Mouse (Mus musculus): ENCODE data around the gene C1qtnf4. TPM values are rescaled to one million over a fixed set of nuclear protein-coding genes. Genes with fewer than 3 reads are reported as not detected.

The C1qtnf4 gene
- polyA plus RNA-seq, 1 experiment from 2014 or later: 4.4 TPM

GRCm38 (mm10) chr2:90911668-90912067, 26.0 kb downstream of the C1qtnf4 start:
- H3K9me3 ChIP-seq (replicated peaks): no peaks in the 10 kb centered on the region
- no peaks in the 10 kb centered on the region for H3K27me3 ChIP-seq
- H3K4me2 ChIP-seq: no peak overlapping the region
- no peak overlapping the region for H3K27ac ChIP-seq
- ATAC-seq (ENCODE audit: low read depth) (no peak), DNase-seq (no peak)
- H3K36me3 ChIP-seq: peaks cover 72% of the 10 kb centered on the region
- H3K9ac ChIP-seq: no peak overlapping the region
- H3K4me1 ChIP-seq (replicated peaks): peaks cover 34% of the 10 kb centered on the region
- no peak overlapping the region for H3K4me3 ChIP-seq (replicated peaks)
- WGBS (ENCODE audit: insufficient replicate concordance): 73% methylated on average over 1 of the region's 1 CpGs

DNA sequence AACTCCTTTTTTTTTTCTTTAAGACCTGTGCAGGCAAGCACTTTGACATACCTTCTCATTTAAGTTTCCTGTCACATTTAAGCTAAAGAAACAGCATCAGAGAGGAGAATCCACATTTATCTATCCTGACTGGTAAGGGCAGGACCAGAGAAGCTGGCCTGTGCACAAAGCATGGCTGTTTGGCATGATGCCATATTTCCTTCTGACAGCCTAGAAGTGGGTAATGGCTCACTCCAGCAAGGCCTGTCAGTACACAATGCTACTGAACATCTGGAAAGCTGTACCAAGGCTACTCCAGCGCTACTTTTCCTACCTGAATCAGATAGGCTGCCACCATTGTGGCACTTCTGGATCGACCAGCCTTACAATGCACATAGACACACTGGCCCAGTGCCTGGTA, 28.0 kb downstream of the C1qtnf4 start:
- H3K27me3 ChIP-seq: no peaks in the 10 kb centered on the region
- ATAC-seq (ENCODE audit: low read depth) (no peak), DNase-seq (no peak)
- H3K4me1 ChIP-seq (replicated peaks): peaks cover 40% of the 10 kb centered on the region
- H3K4me2 ChIP-seq: no peak overlapping the region
- H3K36me3 ChIP-seq: peaks cover 59% of the 10 kb centered on the region
- H3K27ac ChIP-seq: no peak overlapping the region
- H3K4me3 ChIP-seq (replicated peaks): no peak overlapping the region
- WGBS (ENCODE audit: insufficient replicate concordance): 85% methylated on average over 2 of the region's 2 CpGs
- 0 out of 2 replicates have a peak overlapping the region, but pooled peaks have one; percentile 39 for H3K9ac ChIP-seq
- H3K9me3 ChIP-seq (replicated peaks): no peaks in the 10 kb centered on the region

GRCm38 (mm10) chr2:90915516-90915915, 29.9 kb downstream of the C1qtnf4 start:
- ATAC-seq (ENCODE audit: low read depth) (no peak), DNase-seq (no peak)
- no peaks in the 10 kb centered on the region for H3K9me3 ChIP-seq (replicated peaks)
- H3K27ac ChIP-seq: peak overlapping the region; percentile 48; the same call in 1 of the 2 replicates
- no peak overlapping the region for H3K4me3 ChIP-seq (replicated peaks)
- peaks cover 40% of the 10 kb centered on the region for H3K36me3 ChIP-seq
- peak overlapping the region; percentile 89; the same call in 1 of the 2 replicates for H3K9ac ChIP-seq
- 59% methylated on average over 1 of the region's 1 CpGs for WGBS (ENCODE audit: insufficient replicate concordance)
- H3K4me1 ChIP-seq (replicated peaks): peaks cover 41% of the 10 kb centered on the region
- H3K4me2 ChIP-seq: peak overlapping the region; percentile 92
- H3K27me3 ChIP-seq: no peaks in the 10 kb centered on the region

GRCm38 (mm10) chr2:90916560-90917232, 31.0 kb downstream of the C1qtnf4 start:
- H3K4me2 ChIP-seq: peak overlapping the region; percentile 92
- peaks cover 29% of the 10 kb centered on the region for H3K36me3 ChIP-seq
- WGBS (ENCODE audit: insufficient replicate concordance): 23% methylated on average over 7 of the region's 7 CpGs
- H3K27ac ChIP-seq: peak overlapping the region; percentile 88
- ATAC-seq (ENCODE audit: low read depth) (0 out of 2 replicates have a peak, but pooled peaks have one; percentile 0), DNase-seq (no peak)
- no peaks in the 10 kb centered on the region for H3K27me3 ChIP-seq
- H3K9ac ChIP-seq: peak overlapping the region; percentile 89
- H3K4me3 ChIP-seq (replicated peaks): peak overlapping the region; percentile 74
- peaks cover 41% of the 10 kb centered on the region for H3K4me1 ChIP-seq (replicated peaks)
- no peaks in the 10 kb centered on the region for H3K9me3 ChIP-seq (replicated peaks)

- Histone ChIP-seq H3K27ac (peak overlapping the region; percentile 88), H3K27me3 (no peaks in the 10 kb centered on the region), H3K9me3 (replicated peaks) (no peaks in the 10 kb centered on the region), H3K9ac (peak overlapping the region; percentile 89), H3K4me1 (replicated peaks) (peaks cover 41% of the 10 kb centered on the region), H3K4me2 (peak overlapping the region; percentile 92), H3K4me3 (replicated peaks) (peak overlapping the region; percentile 74), H3K36me3 (peaks cover 24% of the 10 kb centered on the region)
- DNase-seq (peak; percentile 64), ATAC-seq (ENCODE audit: low read depth) (peak; percentile 91)
- under 1% methylated on average over 73 of the region's 73 CpGs for whole genome bisulfite sequencing (ENCODE audit: insufficient replicate concordance)
These were observed 31.8 kb downstream of the C1qtnf4 start for GRCm38 (mm10) chr2:90917233-90917998.

DNA sequence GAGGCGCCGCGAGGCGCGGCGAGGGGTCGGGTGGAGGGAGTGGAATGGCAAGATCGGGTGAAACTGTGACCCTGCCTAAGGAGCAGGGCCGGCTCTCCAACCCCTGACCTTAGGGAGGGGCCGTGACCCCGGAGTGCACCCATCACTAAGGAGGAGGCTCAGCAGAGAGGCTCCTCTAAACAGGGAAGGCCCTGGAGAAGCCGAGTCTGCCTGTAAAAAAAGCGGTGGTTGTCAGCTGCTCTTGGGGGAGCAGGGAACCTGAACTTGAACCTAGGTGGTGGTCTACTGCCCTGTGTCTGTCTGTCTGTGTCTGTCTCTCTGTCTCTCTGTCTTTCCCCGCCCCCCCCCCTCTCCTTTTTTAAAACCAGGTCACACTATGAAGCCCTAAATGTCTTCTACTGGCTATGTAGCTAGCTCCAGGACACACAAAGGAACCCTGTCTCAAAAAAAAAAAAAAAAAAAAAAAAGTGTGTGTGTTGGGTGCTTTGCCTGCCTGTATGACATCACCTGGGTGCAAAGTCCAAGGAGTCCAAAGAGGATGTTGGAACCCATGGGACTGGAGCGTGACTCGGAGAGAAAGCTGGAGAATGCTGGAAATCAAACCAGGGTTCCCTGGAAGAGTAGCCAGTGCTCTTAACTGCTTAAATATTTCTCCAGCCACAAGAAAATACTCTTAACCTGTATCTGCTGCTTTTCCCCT, 32.5 kb downstream of the C1qtnf4 start:
- peak overlapping the region; percentile 88 for H3K27ac ChIP-seq
- peak overlapping the region; percentile 89 for H3K9ac ChIP-seq
- ATAC-seq (ENCODE audit: low read depth) (peak; percentile 77), DNase-seq (no peak)
- H3K4me1 ChIP-seq (replicated peaks): peaks cover 41% of the 10 kb centered on the region
- H3K4me3 ChIP-seq (replicated peaks): peak overlapping the region; percentile 74
- no peaks in the 10 kb centered on the region for H3K9me3 ChIP-seq (replicated peaks)
- 11% methylated on average over 16 of the region's 16 CpGs for WGBS (ENCODE audit: insufficient replicate concordance)
- no peaks in the 10 kb centered on the region for H3K27me3 ChIP-seq
- H3K36me3 ChIP-seq: peaks cover 18% of the 10 kb centered on the region
- H3K4me2 ChIP-seq: peak overlapping the region; percentile 92

- Histone ChIP-seq H3K9ac (no peak overlapping the region), H3K27me3 (no peaks in the 10 kb centered on the region), H3K9me3 (replicated peaks) (no peaks in the 10 kb centered on the region), H3K27ac (no peak overlapping the region), H3K4me2 (no peak overlapping the region), H3K4me3 (replicated peaks) (no peak overlapping the region), H3K4me1 (replicated peaks) (peaks cover 22% of the 10 kb centered on the region), H3K36me3 (no peaks in the 10 kb centered on the region)
- WGBS (ENCODE audit: insufficient replicate concordance): 68% methylated on average over 1 of the region's 1 CpGs
- ATAC-seq (ENCODE audit: low read depth) (no peak), DNase-seq (no peak)
These were observed 35.5 kb downstream of the C1qtnf4 start for GRCm38 (mm10) chr2:90921178-90921577.

DNA sequence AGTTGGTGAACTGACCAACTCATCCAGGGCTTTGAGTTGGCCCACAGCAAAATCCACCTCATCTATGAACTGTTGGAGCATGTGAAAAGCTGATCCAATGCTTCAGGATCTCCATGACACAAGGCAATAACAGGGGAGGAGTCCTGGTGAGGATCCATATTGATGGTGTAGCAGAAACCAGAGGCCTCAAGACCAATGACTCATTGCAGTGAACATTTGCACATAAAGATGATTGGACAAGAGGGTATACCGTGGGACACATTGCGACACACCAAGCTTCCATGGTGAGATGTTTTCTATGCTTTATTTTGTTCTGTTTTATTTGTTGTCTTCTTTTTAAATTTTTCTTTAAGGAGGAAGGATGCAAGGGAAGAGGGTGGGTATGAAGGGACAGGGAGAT, 37.0 kb downstream of the C1qtnf4 start:
- DNase-seq (no peak), ATAC-seq (ENCODE audit: low read depth) (no peak)
- no peaks in the 10 kb centered on the region for H3K36me3 ChIP-seq
- H3K27ac ChIP-seq: no peak overlapping the region
- no peak overlapping the region for H3K4me2 ChIP-seq
- H3K4me3 ChIP-seq (replicated peaks): no peak overlapping the region
- peaks cover 10% of the 10 kb centered on the region for H3K4me1 ChIP-seq (replicated peaks)
- H3K27me3 ChIP-seq: no peaks in the 10 kb centered on the region
- 83% methylated on average over 2 of the region's 2 CpGs for WGBS (ENCODE audit: insufficient replicate concordance)
- H3K9me3 ChIP-seq (replicated peaks): no peaks in the 10 kb centered on the region
- no peak overlapping the region for H3K9ac ChIP-seq

GRCm38 (mm10) chr2:90928566-90928965, 42.9 kb downstream of the C1qtnf4 start:
- ATAC-seq (ENCODE audit: low read depth) (no peak), DNase-seq (no peak)
- H3K27ac ChIP-seq: no peak overlapping the region
- WGBS (ENCODE audit: insufficient replicate concordance): 75% methylated on average over 13 of the region's 13 CpGs
- H3K4me3 ChIP-seq (replicated peaks): no peak overlapping the region
- H3K4me2 ChIP-seq: no peak overlapping the region
- no peaks in the 10 kb centered on the region for H3K36me3 ChIP-seq
- H3K9me3 ChIP-seq (replicated peaks): no peaks in the 10 kb centered on the region
- no peak overlapping the region for H3K9ac ChIP-seq
- peaks cover 14% of the 10 kb centered on the region; the same call in 1 of the 2 replicates for H3K27me3 ChIP-seq
- H3K4me1 ChIP-seq (replicated peaks): no peaks in the 10 kb centered on the region

- Histone ChIP-seq H3K4me2 (peak overlapping the region; percentile 29; the same call in 1 of the 2 replicates), H3K27ac (peak overlapping the region; percentile 49), H3K27me3 (peaks cover 14% of the 10 kb centered on the region; the same call in 1 of the 2 replicates), H3K36me3 (no peaks in the 10 kb centered on the region), H3K9ac (no peak overlapping the region), H3K4me1 (replicated peaks) (no peaks in the 10 kb centered on the region), H3K9me3 (replicated peaks) (no peaks in the 10 kb centered on the region), H3K4me3 (replicated peaks) (no peak overlapping the region)
- ATAC-seq (ENCODE audit: low read depth) (peak; percentile 84), DNase-seq (no peak)
- WGBS (ENCODE audit: insufficient replicate concordance): 55% methylated on average over 8 of the region's 8 CpGs
These were observed 46.2 kb downstream of the C1qtnf4 start for GRCm38 (mm10) chr2:90931829-90932228.

DNA sequence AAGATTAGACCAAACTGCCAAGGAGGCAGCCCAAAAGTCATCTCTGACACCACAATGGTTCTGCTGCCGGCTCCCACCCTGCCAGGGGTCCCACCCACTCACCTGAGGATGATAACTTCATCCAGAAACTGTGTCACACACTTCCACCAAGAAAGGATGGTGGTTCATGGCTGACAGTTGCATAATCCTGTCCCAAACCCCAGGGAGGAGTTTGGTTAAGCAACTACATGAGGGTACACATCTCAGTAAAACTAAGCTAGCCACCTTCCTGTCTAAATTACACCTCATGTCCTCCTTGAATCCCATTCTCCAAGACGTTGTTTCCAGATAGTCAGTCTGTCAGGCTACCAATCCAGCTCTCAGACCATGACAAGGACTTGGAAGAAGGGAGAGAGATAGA, 46.6 kb downstream of the C1qtnf4 start:
- peak overlapping the region; percentile 29; the same call in 1 of the 2 replicates for H3K27ac ChIP-seq
- 36% methylated on average over 2 of the region's 2 CpGs for WGBS (ENCODE audit: insufficient replicate concordance)
- H3K9me3 ChIP-seq (replicated peaks): no peaks in the 10 kb centered on the region
- peak overlapping the region; percentile 29; the same call in 1 of the 2 replicates for H3K4me2 ChIP-seq
- H3K36me3 ChIP-seq: no peaks in the 10 kb centered on the region
- peaks cover 14% of the 10 kb centered on the region; the same call in 1 of the 2 replicates for H3K27me3 ChIP-seq
- H3K9ac ChIP-seq: no peak overlapping the region
- DNase-seq (no peak), ATAC-seq (ENCODE audit: low read depth) (0 out of 2 replicates have a peak, but pooled peaks have one; percentile 21)
- H3K4me3 ChIP-seq (replicated peaks): no peak overlapping the region
- H3K4me1 ChIP-seq (replicated peaks): no peaks in the 10 kb centered on the region

All from liver, embryonic 13.5 days (tissue).